Mouse (Mus musculus): Measurements from ENCODE around the gene Polk.

Polk gene

GRCm38 (mm10) chr13:96465315-96465714, 77.1 kb downstream of the Polk start:
- no peak for DNase-seq (ENCODE audit: inconsistent ontology term)

- DNase-seq (ENCODE audit: inconsistent ontology term) = no peak
Observed at GRCm38 (mm10) chr13:96462644-96463043, 79.7 kb downstream of the Polk start.

GRCm38 (mm10) chr13:96458606-96459005, 83.8 kb downstream of the Polk start:
- no peak for DNase-seq (ENCODE audit: inconsistent ontology term)

GRCm38 (mm10) chr13:96458018-96458417, 84.4 kb downstream of the Polk start:
- no peak for DNase-seq (ENCODE audit: inconsistent ontology term)

- no peak for DNase-seq (ENCODE audit: inconsistent ontology term)
Observed at GRCm38 (mm10) chr13:96457566-96457965, 84.8 kb downstream of the Polk start.

GRCm38 (mm10) chr13:96454288-96454687, 88.1 kb downstream of the Polk start:
- DNase-seq (ENCODE audit: inconsistent ontology term) = no peak

GRCm38 (mm10) chr13:96452621-96453020, 89.8 kb downstream of the Polk start:
- no peak for DNase-seq (ENCODE audit: inconsistent ontology term)

- DNase-seq (ENCODE audit: inconsistent ontology term) = no peak
Observed at GRCm38 (mm10) chr13:96451386-96452140, 90.8 kb downstream of the Polk start.

- DNase-seq (ENCODE audit: inconsistent ontology term) = no peak
Observed at GRCm38 (mm10) chr13:96450869-96451268, 91.5 kb downstream of the Polk start.

GRCm38 (mm10) chr13:96450205-96450856, 92.0 kb downstream of the Polk start:
- no peak for DNase-seq (ENCODE audit: inconsistent ontology term)

GRCm38 (mm10) chr13:96440436-96440835, 101.9 kb downstream of the Polk start:
- no peak for DNase-seq (ENCODE audit: inconsistent ontology term)

- no peak for DNase-seq (ENCODE audit: inconsistent ontology term)
Observed at GRCm38 (mm10) chr13:96436921-96437320, 105.5 kb downstream of the Polk start.

- peak; percentile 24 for DNase-seq (ENCODE audit: inconsistent ontology term)
Observed at GRCm38 (mm10) chr13:96435793-96436192, 106.6 kb downstream of the Polk start.

- DNase-seq (ENCODE audit: inconsistent ontology term) = no peak
Observed at GRCm38 (mm10) chr13:96434899-96435331, 107.5 kb downstream of the Polk start.

GRCm38 (mm10) chr13:96433648-96434190, 108.7 kb downstream of the Polk start:
- DNase-seq (ENCODE audit: inconsistent ontology term) = no peak

- no peak for DNase-seq (ENCODE audit: inconsistent ontology term)
Observed at GRCm38 (mm10) chr13:96433041-96433440, 109.3 kb downstream of the Polk start.

GRCm38 (mm10) chr13:96432376-96432811, 110.0 kb downstream of the Polk start:
- no peak for DNase-seq (ENCODE audit: inconsistent ontology term)

GRCm38 (mm10) chr13:96431595-96432156, 110.7 kb downstream of the Polk start:
- DNase-seq (ENCODE audit: inconsistent ontology term) = peak; percentile 69

Data from Muller cell, postnatal 12 days (primary cell).